Mouse (Mus musculus) C2C12 (cell line): ENCODE measurements around the gene Ccdc62. TPM values are rescaled to one million over a fixed set of nuclear protein-coding genes. Genes with fewer than 3 reads are reported as not detected.

Experiments used
- H3K27me3 ChIP-seq: one replicate; pipeline ENCODE4 v1.6.1; 2011; ENCODE audit not compliant: control insufficient read depth, insufficient read depth, insufficient read length
- H3K36me3 ChIP-seq: one replicate; pipeline ENCODE4 v1.6.1; 2011; ENCODE audit not compliant: control insufficient read depth, insufficient read depth
- H3K4me3 ChIP-seq: one replicate; pipeline ENCODE4 v1.5.1; 2011; ENCODE audit warnings: mild to moderate bottlenecking, control low read depth; ENCODE audit not compliant: poor library complexity, insufficient read depth, severe bottlenecking
- H3K79me2 ChIP-seq: one replicate; pipeline ENCODE4 v1.6.1; 2011; ENCODE audit not compliant: control insufficient read depth, insufficient read depth
- H3K79me3 ChIP-seq: one replicate; pipeline ENCODE4 v1.6.1; 2011; ENCODE audit warnings: low read depth, control low read depth
- H3ac ChIP-seq: one replicate; pipeline ENCODE3; 2011; ENCODE audit warnings: low read depth; ENCODE audit not compliant: control insufficient read depth, insufficient read length
- CEBPB ChIP-seq: IDR thresholded peaks from one replicate; pipeline ENCODE4 v1.6.1; 2011; ENCODE audit warnings: low read depth, mild to moderate bottlenecking, control low read depth, moderate library complexity
- CTCF ChIP-seq: IDR thresholded peaks from one replicate; pipeline ENCODE4 v1.5.1; 2011; ENCODE audit not compliant: control insufficient read depth, insufficient read depth, insufficient read length
- FOSL1 ChIP-seq: IDR thresholded peaks from one replicate; pipeline ENCODE4 v1.8.0; 2011; ENCODE audit warnings: mild to moderate bottlenecking, low read length; ENCODE audit not compliant: poor library complexity, insufficient read depth, severe bottlenecking
- MAX ChIP-seq: IDR thresholded peaks from one replicate; pipeline ENCODE4 v1.6.1; 2011; ENCODE audit warnings: mild to moderate bottlenecking, control low read depth
- MYOD1 ChIP-seq: IDR thresholded peaks from one replicate; pipeline ENCODE4 v1.6.1; 2011; ENCODE audit warnings: low read depth; ENCODE audit not compliant: control insufficient read depth, insufficient read length
- MYOG ChIP-seq: IDR thresholded peaks from one replicate; pipeline ENCODE4 v1.6.1; 2011; ENCODE audit not compliant: control insufficient read depth, insufficient read length; ENCODE audit errors: extremely low read depth
- USF1 ChIP-seq: IDR thresholded peaks from one replicate; pipeline ENCODE4 v1.6.1; 2011; ENCODE audit warnings: low read depth, mild to moderate bottlenecking, control low read depth, moderate library complexity
- polyA plus RNA-seq: library from polyadenylated mRNA; unstranded; fragments of >200 nt; fragmentation: generic; extraction: Trizol; gene quantifications from one replicate; pipeline ENCODE4 v1.2.1, GENCODE M21; 2012; ENCODE audit warnings: missing spikeins

Gene Ccdc62
- polyA plus RNA-seq, 1 experiment = 2.5 TPM

GRCm38 (mm10) chr5:123938479-123938878 is 8.0 kb downstream of the Ccdc62 start:
- no peaks in the 10 kb centered on the region for H3K27me3 ChIP-seq
- H3K36me3 ChIP-seq = no peaks in the 10 kb centered on the region
- no peak overlapping the region for H3K4me3 ChIP-seq
- no peaks in the 10 kb centered on the region for H3K79me2 ChIP-seq
- TF ChIP-seq MYOD1 (no peak), CTCF (no peak), MYOG (no peak), MAX (no peak), CEBPB (no peak), FOSL1 (no peak), USF1 (no peak)
- H3ac ChIP-seq = no peak overlapping the region
- H3K79me3 ChIP-seq = no peaks in the 10 kb centered on the region

DNA sequence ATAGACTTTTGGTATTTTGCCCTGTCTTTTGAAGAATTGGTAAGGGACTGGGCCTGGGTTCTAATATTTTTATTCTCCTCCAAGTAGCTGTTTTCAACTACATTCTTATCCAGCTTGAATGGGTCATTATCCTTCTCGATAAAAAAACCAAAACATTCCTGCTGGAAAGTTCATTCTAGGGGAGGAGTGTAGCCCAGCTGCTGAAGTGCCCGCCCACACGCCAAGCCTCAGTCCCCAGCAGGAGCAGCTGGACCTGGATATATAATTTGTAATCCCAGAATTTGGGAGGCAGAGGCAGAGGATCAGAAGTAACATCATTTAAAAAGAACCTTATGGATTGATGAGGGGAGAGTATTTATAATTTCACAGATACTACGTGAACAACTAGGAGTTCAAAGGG is 16.1 kb downstream of the Ccdc62 start:
- no peak for TF ChIP-seq CTCF
- TF ChIP-seq CEBPB = no peak
- TF ChIP-seq MYOD1 = no peak
- no peak for TF ChIP-seq MYOG
- no peak for TF ChIP-seq USF1
- TF ChIP-seq FOSL1 = no peak
- TF ChIP-seq MAX = no peak
- no peak overlapping the region for H3ac ChIP-seq
- H3K79me3 ChIP-seq = no peaks in the 10 kb centered on the region
- H3K27me3 ChIP-seq = no peaks in the 10 kb centered on the region
- H3K79me2 ChIP-seq = no peaks in the 10 kb centered on the region
- no peak overlapping the region for H3K4me3 ChIP-seq
- H3K36me3 ChIP-seq = no peaks in the 10 kb centered on the region

GRCm38 (mm10) chr5:123947041-123947761 is 16.7 kb downstream of the Ccdc62 start:
- Histone ChIP-seq H3ac (no peak overlapping the region), H3K27me3 (no peaks in the 10 kb centered on the region), H3K79me2 (no peaks in the 10 kb centered on the region), H3K4me3 (no peak overlapping the region), H3K79me3 (no peaks in the 10 kb centered on the region), H3K36me3 (no peaks in the 10 kb centered on the region)
- no peak for TF ChIP-seq CTCF
- no peak for TF ChIP-seq USF1
- TF ChIP-seq MAX = no peak
- TF ChIP-seq CEBPB = no peak
- TF ChIP-seq FOSL1 = no peak

GRCm38 (mm10) chr5:123952365-123953045 is 22.0 kb downstream of the Ccdc62 start:
- no peak overlapping the region for H3ac ChIP-seq
- no peaks in the 10 kb centered on the region for H3K36me3 ChIP-seq
- H3K79me3 ChIP-seq = no peaks in the 10 kb centered on the region
- TF ChIP-seq MAX (no peak), MYOG (no peak), USF1 (no peak), CEBPB (no peak), CTCF (no peak), FOSL1 (no peak), MYOD1 (no peak)
- H3K4me3 ChIP-seq = no peak overlapping the region
- no peaks in the 10 kb centered on the region for H3K79me2 ChIP-seq
- H3K27me3 ChIP-seq = no peaks in the 10 kb centered on the region

DNA sequence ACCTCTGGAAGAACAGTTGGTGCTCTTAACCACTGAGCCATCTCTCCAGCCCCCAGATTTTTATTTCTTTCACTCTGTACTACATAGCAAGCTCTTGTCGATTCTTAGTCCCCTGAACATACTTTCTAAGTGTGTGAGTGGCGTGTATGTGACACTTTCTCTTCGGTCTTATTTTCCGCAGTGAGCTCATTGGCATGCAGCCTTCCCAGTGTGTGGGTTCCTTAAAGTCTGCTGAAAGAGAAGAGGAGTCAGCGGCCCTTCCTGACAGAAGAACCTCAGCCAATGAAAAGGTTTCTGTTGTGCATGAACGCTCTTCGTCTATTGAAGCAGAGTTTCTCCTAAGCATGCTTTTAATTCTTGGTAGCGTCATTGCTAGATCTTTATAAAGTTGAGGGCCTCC is 26.7 kb downstream of the Ccdc62 start:
- no peak for TF ChIP-seq MYOG
- TF ChIP-seq MYOD1 = no peak
- no peak for TF ChIP-seq FOSL1
- no peak for TF ChIP-seq CTCF
- TF ChIP-seq MAX = no peak
- Histone ChIP-seq H3K27me3 (no peaks in the 10 kb centered on the region), H3K79me3 (no peaks in the 10 kb centered on the region), H3ac (no peak overlapping the region), H3K36me3 (no peaks in the 10 kb centered on the region), H3K4me3 (no peak overlapping the region), H3K79me2 (no peaks in the 10 kb centered on the region)
